Mouse (Mus musculus) lung, postnatal 0 days (tissue): ENCODE results near the gene Gle1. TPM values are rescaled to one million over a fixed set of nuclear protein-coding genes. Genes with fewer than 3 reads are reported as not detected.

Experiments
- ATAC-seq: fragments of 200-750 bp; cut with Nextera tagmentation; 2 replicates; pipeline ENCODE4 v1.8.0; 2017; ENCODE audit warnings: moderate library complexity
- DNase-seq: peaks from one replicate; pipeline ENCODE4 v3.0.0-alpha.2; 2016; ENCODE audit warnings: low spot score
- H3K27ac ChIP-seq: fragments of 300-500 bp; sonication (generic); 2 replicates; pipeline ENCODE4 v1.5.1; 2014; ENCODE audit warnings: antibody characterized with exemption, mild to moderate bottlenecking, low read length, mixed read lengths
- H3K27me3 ChIP-seq: fragments of 300-500 bp; sonication (generic); replicated peaks from 2 replicates; pipeline ENCODE4 v1.6.1; 2014; ENCODE audit warnings: low read length, mixed read lengths; ENCODE audit not compliant: insufficient read depth
- H3K36me3 ChIP-seq: fragments of 300-500 bp; sonication (generic); 2 replicates; pipeline ENCODE4 v1.6.1; 2014; ENCODE audit warnings: low read length, mixed read lengths; ENCODE audit not compliant: insufficient read depth
- H3K4me1 ChIP-seq: fragments of 300-500 bp; sonication (generic); 2 replicates; pipeline ENCODE4 v1.6.1; 2014; ENCODE audit warnings: antibody characterized with exemption, low read depth, low read length, mixed read lengths; ENCODE audit not compliant: insufficient read depth
- H3K4me2 ChIP-seq: fragments of 300-500 bp; sonication (generic); replicated peaks from 2 replicates; pipeline ENCODE4 v1.6.1; 2014; ENCODE audit warnings: low read depth, mild to moderate bottlenecking, low read length, moderate library complexity, mixed read lengths
- H3K4me3 ChIP-seq: fragments of 300-500 bp; sonication (generic); 2 replicates; pipeline ENCODE4 v1.5.1; 2014; ENCODE audit warnings: low read depth, low read length
- H3K9ac ChIP-seq: fragments of 300-500 bp; sonication (generic); replicated peaks from 2 replicates; pipeline ENCODE4 v1.6.1; 2014; ENCODE audit warnings: low read depth, mild to moderate bottlenecking
- H3K9me3 ChIP-seq: fragments of 300-500 bp; sonication (generic); 2 replicates; pipeline ENCODE4 v1.6.1; 2016; ENCODE audit warnings: low read length, mixed read lengths
- CTCF ChIP-seq: IDR thresholded peaks from 2 replicates; pipeline ENCODE4 v1.5.1; 2016; ENCODE audit warnings: antibody characterized with exemption, mild to moderate bottlenecking
- EP300 ChIP-seq: IDR thresholded peaks from 2 replicates; pipeline ENCODE4 v1.6.1; 2016; ENCODE audit warnings: antibody characterized with exemption, mild to moderate bottlenecking, control low read depth
- WGBS: fragments of 180-500 bp; shearing (Covaris S2); extraction: QIAGEN DNeasy Blood & Tissue Kit; methylation state at CpG from one replicate; pipeline ENCODE4 v1.1.7; 2014; 5-methylcytosine and 5-hydroxymethylcytosine counted together
- microRNA-seq: library from miRNA; unstranded; fragments of <30 nt; microRNA quantifications from one replicate; pipeline ENCODE4, GENCODE M21; 2016
- polyA plus RNA-seq: library from polyadenylated mRNA; unstranded; fragments of >200 nt; fragmentation: Nextera tagmentation; extraction: Ambion mirVana; gene quantifications from 2 replicates; pipeline ENCODE4 v1.2.1, GENCODE M21; 2015

The Gle1 gene
- polyA plus RNA-seq, 1 experiment from 2014 or later: 33.2 TPM

DNA sequence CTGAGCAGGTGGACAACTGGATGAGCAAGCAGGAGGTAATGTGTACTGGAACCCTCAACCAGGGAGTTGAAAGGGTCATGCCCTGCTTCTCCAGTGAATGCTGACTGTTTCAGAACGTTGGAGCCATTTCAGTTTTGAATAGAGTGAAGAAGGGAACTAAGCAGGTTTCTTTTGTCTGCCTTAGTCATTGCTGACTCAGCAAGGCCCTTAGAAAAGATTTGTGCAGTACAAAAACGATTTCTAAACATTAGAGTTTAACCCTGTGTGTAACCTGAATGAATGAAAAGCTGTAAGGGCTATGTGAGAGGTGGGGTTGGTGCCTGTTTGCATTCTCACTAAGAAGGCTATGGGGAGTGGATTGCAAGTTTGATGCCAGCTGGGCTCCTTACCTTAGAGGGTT is 56.7 kb downstream of the Gle1 start:
- DNase-seq (no peak), ATAC-seq (no peak)
- 47% methylated on average over 2 of the region's 2 CpGs for WGBS
- no peaks in the 10 kb centered on the region for H3K9me3 ChIP-seq
- no peak overlapping the region for H3K4me3 ChIP-seq
- no peak overlapping the region for H3K9ac ChIP-seq
- H3K27ac ChIP-seq: no peak overlapping the region
- peaks cover 94% of the 10 kb centered on the region for H3K36me3 ChIP-seq
- no peak overlapping the region for H3K4me2 ChIP-seq
- H3K4me1 ChIP-seq: no peaks in the 10 kb centered on the region
- H3K27me3 ChIP-seq: no peaks in the 10 kb centered on the region
- TF ChIP-seq EP300: no peak
- TF ChIP-seq CTCF: no peak

DNA sequence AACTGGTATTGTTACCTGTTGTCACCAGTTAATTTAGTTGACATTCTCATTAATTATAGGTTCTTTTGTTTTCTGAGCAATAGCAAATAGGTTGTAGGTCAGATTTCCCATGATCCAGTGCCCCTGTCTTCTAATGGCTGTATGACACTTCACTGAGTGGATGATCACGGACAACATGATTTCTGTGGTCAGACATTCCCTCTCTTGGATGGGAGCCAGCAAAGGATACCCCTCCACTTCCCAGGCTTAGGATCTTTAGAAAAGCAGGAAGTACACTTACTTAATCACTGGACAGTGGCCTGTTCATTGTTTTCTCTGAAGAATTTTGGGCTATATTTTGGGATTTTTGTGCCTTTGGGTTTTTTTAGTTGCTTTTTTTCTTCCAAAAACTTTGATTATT is 73.9 kb downstream of the Gle1 start:
- no peak overlapping the region for H3K9ac ChIP-seq
- DNase-seq (no peak), ATAC-seq (no peak)
- H3K4me3 ChIP-seq: no peak overlapping the region
- TF ChIP-seq EP300 (no peak), CTCF (no peak)
- H3K4me2 ChIP-seq: no peak overlapping the region
- no peak overlapping the region for H3K27ac ChIP-seq
- H3K9me3 ChIP-seq: no peaks in the 10 kb centered on the region
- H3K36me3 ChIP-seq: peaks cover 75% of the 10 kb centered on the region
- no peaks in the 10 kb centered on the region for H3K4me1 ChIP-seq
- 27% methylated on average over 1 of the region's 1 CpGs for WGBS
- H3K27me3 ChIP-seq: no peaks in the 10 kb centered on the region

Small RNA genes within 50 kb of the gene (microRNA-seq; reads per million reads assigned to microRNA genes)
- not detected for gene Mir6997

Other genes with a start within 250 kb of the Gle1 start
- gene Gm13420, start 183.7 kb upstream of the Gle1 start, polyA plus RNA-seq: 0.21 and 0.37 TPM in 2 replicates
- gene Gm13547, start 176.1 kb upstream of the Gle1 start, polyA plus RNA-seq: not detected in 2 replicates
- 11.7 and 13.1 TPM in 2 replicates for gene Coq4, start 147.9 kb upstream of the Gle1 start, polyA plus RNA-seq
- gene Trub2, start 146.9 kb upstream of the Gle1 start, polyA plus RNA-seq: 16.2 and 18.5 TPM in 2 replicates
- 11.8 and 12.1 TPM in 2 replicates for gene Slc27a4, start 132.8 kb upstream of the Gle1 start, polyA plus RNA-seq
- 13.5 and 19.0 TPM in 2 replicates for gene Urm1, start 115.4 kb upstream of the Gle1 start, polyA plus RNA-seq
- gene Cercam, start 66.3 kb upstream of the Gle1 start, polyA plus RNA-seq: 5.4 and 5.6 TPM in 2 replicates
- gene Odf2, start 46.2 kb upstream of the Gle1 start, polyA plus RNA-seq: 21.8 and 25.8 TPM in 2 replicates
- gene Sptan1, start 30.1 kb downstream of the Gle1 start, polyA plus RNA-seq: 112 and 115 TPM in 2 replicates
- 15.2 and 19.5 TPM in 2 replicates for gene Wdr34, start 113.5 kb downstream of the Gle1 start, polyA plus RNA-seq
- gene Set, start 122.0 kb downstream of the Gle1 start, polyA plus RNA-seq: 167 and 186 TPM in 2 replicates
- 9.8 and 11.0 TPM in 2 replicates for gene Pkn3, start 142.3 kb downstream of the Gle1 start, polyA plus RNA-seq
- 37.7 and 40.0 TPM in 2 replicates for gene Zdhhc12, start 158.2 kb downstream of the Gle1 start, polyA plus RNA-seq
- gene Zer1, start 189.2 kb downstream of the Gle1 start, polyA plus RNA-seq: 4.9 and 5.0 TPM in 2 replicates
- 4.5 and 6.5 TPM in 2 replicates for gene Tbc1d13, start 198.3 kb downstream of the Gle1 start, polyA plus RNA-seq
- gene Endog, start 236.1 kb downstream of the Gle1 start, polyA plus RNA-seq: 19.6 and 24.4 TPM in 2 replicates
- gene Spout1, start 243.0 kb downstream of the Gle1 start, polyA plus RNA-seq: 21.7 and 23.4 TPM in 2 replicates